Mouse (Mus musculus) stomach, postnatal 0 days (tissue): ENCODE measurements at regions not wholly inside any gene's neighbourhood (a gene's known extent, or its start where the extent isn't known, plus 50 kb on each side); places are given as distances from the start of the nearest gene placed in this dataset.

Source experiments
- CTCF ChIP-seq: IDR thresholded peaks from 2 replicates; pipeline ENCODE4 v1.5.1; 2016; ENCODE audit warnings: antibody characterized with exemption, low read depth, mild to moderate bottlenecking, moderate library complexity
- EP300 ChIP-seq: optimal IDR thresholded peaks from 2 replicates; pipeline ENCODE3; 2016; ENCODE audit warnings: antibody characterized with exemption

DNA sequence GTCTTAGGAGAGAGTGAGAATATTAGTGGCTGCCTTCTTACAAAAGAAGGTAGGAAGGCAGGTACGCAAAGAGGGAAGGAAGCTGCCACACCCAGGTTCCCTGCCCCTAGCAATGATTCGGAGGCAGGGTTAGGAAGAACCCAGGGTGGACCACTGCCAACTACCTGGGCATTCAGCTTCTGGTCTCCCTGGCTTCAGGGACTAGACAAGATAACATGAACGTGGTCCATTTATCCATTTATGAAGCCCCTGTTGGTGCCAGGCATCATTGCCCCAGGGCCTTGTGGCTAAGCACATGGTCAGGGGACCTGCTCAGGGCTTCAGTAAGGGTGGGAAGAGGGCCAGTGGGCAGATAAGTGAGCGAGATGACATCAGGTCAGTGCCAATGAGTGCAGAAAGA is 73.8 kb downstream of the Tspan17 start:
- TF ChIP-seq CTCF (no peak), EP300 (no peak)
